6 mouse cellular contexts compared by ENCODE assay signal in the genomic region with DNA sequence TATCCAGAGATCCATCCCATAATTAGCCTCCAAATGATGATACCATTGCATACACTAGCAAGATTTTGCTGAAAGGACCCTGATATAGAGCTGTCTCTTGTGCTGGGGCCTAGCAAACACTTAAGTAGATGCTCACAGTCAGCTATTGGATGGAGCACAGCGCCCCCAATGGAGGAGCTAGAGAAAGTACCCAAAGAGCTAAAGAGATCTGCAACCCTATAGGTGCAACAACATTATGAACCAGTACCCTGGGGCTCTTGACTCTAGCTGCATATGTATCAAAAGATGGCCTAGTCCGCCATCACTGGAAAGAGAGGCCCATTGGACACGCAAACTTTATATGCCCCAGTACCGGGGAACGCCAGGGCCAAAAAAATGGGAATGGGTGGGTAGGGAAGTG. TPM values are rescaled to one million over a fixed set of nuclear protein-coding genes. Genes with fewer than 3 reads are reported as not detected.
DNase-seq lines count a peak whose midpoint lies in the region; ATAC-seq and TF ChIP-seq lines count a peak whose summit lies in the region.
"Not testable (repeated sequence)": the region's sequence is repeated elsewhere in the genome, so short reads cannot be mapped to it uniquely, and the experiment has no call there.

No protein-coding gene starts in this region.

- WGBS in intestine, postnatal 0 days: 84% methylated on average over 5 of the region's 5 CpGs
- 86% methylated on average over 5 of the region's 5 CpGs for WGBS in lung, postnatal 0 days
- 88% methylated on average over 5 of the region's 5 CpGs for WGBS in stomach, postnatal 0 days

- peak in 2 of 3 experiments; percentile 21 to 31; a peak in 2 of 6 replicates for TF ChIP-seq CTCF in MEL (IDR thresholded peaks at IDR 0.05 in 2 of 3, conservative IDR thresholded peaks at IDR 0.05 in 1 of 3; ENCODE audit: control insufficient read depth in 1 of 3, insufficient read depth in 1 of 3, low read depth in 2 of 3, low read length in 3 of 3, poor library complexity in 1 of 3, severe bottlenecking in 1 of 3)
- TF ChIP-seq CTCF in gastrocnemius, adult 2 months (IDR thresholded peaks at IDR 0.05): peak; percentile 34; the same call in 1 of the 2 replicates
- peak; percentile 46 for TF ChIP-seq CTCF in intestine, postnatal 0 days (IDR thresholded peaks at IDR 0.05; ENCODE audit: low read depth)
- peak; percentile 23 for TF ChIP-seq CTCF in left cerebral cortex, adult 2 months (IDR thresholded peaks at IDR 0.05)
- peak; percentile 44 for TF ChIP-seq CTCF in lung, postnatal 0 days (IDR thresholded peaks at IDR 0.05)
- peak; percentile 35 for TF ChIP-seq CTCF in stomach, postnatal 0 days (IDR thresholded peaks at IDR 0.05; ENCODE audit: low read depth)

- not testable (repeated sequence) for H3K4me2 ChIP-seq in intestine, postnatal 0 days (replicated peaks; ENCODE audit: low read depth); lung, postnatal 0 days (replicated peaks; ENCODE audit: low read depth, low read length); stomach, postnatal 0 days (replicated peaks; ENCODE audit: low read depth)

- intact Hi-C loops in gastrocnemius, adult 2 months (cut with DNase I); left cerebral cortex, adult 2 months (cut with DNase I): not testable (repeated sequence)

- not testable (repeated sequence) for ATAC-seq in intestine, postnatal 0 days; lung, postnatal 0 days; stomach, postnatal 0 days (ENCODE audit: low FRiP score, low TSS enrichment)

- H3K36me3 ChIP-seq in MEL (ENCODE audit: control insufficient read depth in 1 of 2, insufficient read depth in 2 of 2, low read length in 2 of 2): peaks cover 0 to 15% of the 10 kb centered on the region in 2 experiments; a peak in 3 of 4 replicates
- not testable (repeated sequence) for H3K36me3 ChIP-seq in intestine, postnatal 0 days (ENCODE audit: control insufficient read depth, insufficient read depth); lung, postnatal 0 days (ENCODE audit: insufficient read depth, low read length); stomach, postnatal 0 days (ENCODE audit: control insufficient read depth, insufficient read depth, low read length)

- TF ChIP-seq RAD21 in MEL (IDR thresholded peaks at IDR 0.05; ENCODE audit: low read depth, low read length): not testable (repeated sequence)

- H3K79me2 ChIP-seq in MEL (ENCODE audit: control insufficient read depth, insufficient read depth, low read length, poor library complexity): peaks cover 38% of the 10 kb centered on the region

- H3K4me3 ChIP-seq in MEL (ENCODE audit: control insufficient read depth in 1 of 2, insufficient read depth in 1 of 2, low read depth in 2 of 2, low read length in 2 of 2); gastrocnemius, adult 2 months; intestine, postnatal 0 days (ENCODE audit: low read depth, low read length); left cerebral cortex, adult 2 months; lung, postnatal 0 days (ENCODE audit: low read depth, low read length); stomach, postnatal 0 days (ENCODE audit: low read depth, low read length): not testable (repeated sequence)

- H3K27me3 ChIP-seq in MEL (ENCODE audit: control insufficient read depth in 1 of 2, insufficient read depth in 2 of 2, low read length in 2 of 2); intestine, postnatal 0 days (replicated peaks; ENCODE audit: control insufficient read depth, insufficient read depth, low read length); lung, postnatal 0 days (replicated peaks; ENCODE audit: insufficient read depth, low read length); stomach, postnatal 0 days (ENCODE audit: control insufficient read depth, insufficient read depth, low read length): not testable (repeated sequence)

- not testable (repeated sequence) for H3K9me3 ChIP-seq in MEL (replicated peaks; ENCODE audit: insufficient read depth, low read length); intestine, postnatal 0 days (ENCODE audit: control insufficient read depth); lung, postnatal 0 days (ENCODE audit: low read length); stomach, postnatal 0 days (ENCODE audit: control insufficient read depth, low read length)

- not testable (repeated sequence) for H3K9ac ChIP-seq in MEL (ENCODE audit: control insufficient read depth, low read depth, low read length, poor library complexity, severe bottlenecking); intestine, postnatal 0 days (ENCODE audit: low read depth, low read length); lung, postnatal 0 days (replicated peaks; ENCODE audit: low read depth); stomach, postnatal 0 days (ENCODE audit: low read length)

- not testable (repeated sequence) for DNase-seq in MEL (ENCODE audit: low read depth, low spot score); gastrocnemius, adult 2 months; left cerebral cortex, adult 2 months (ENCODE audit: extremely low spot score in 1 of 2, low spot score in 2 of 2); lung, postnatal 0 days (ENCODE audit: low spot score); stomach, postnatal 0 days (ENCODE audit: low spot score)

- not testable (repeated sequence) for TF ChIP-seq POLR2A in MEL (IDR thresholded peaks at IDR 0.05; ENCODE audit: control insufficient read depth in 1 of 2, insufficient read depth in 1 of 2, low read depth in 1 of 2, low read length in 2 of 2, poor library complexity in 1 of 2)

- H3K27ac ChIP-seq in MEL (ENCODE audit: control insufficient read depth, low read depth, low read length); gastrocnemius, adult 2 months; intestine, postnatal 0 days (ENCODE audit: low read depth, low read length); left cerebral cortex, adult 2 months; lung, postnatal 0 days (ENCODE audit: low read length); stomach, postnatal 0 days (replicated peaks): not testable (repeated sequence)

- H3K4me1 ChIP-seq in MEL (ENCODE audit: control insufficient read depth in 1 of 2, insufficient read depth in 2 of 2, low read length in 2 of 2): peaks cover 11% of the 10 kb centered on the region in 2 experiments; a peak in 3 of 4 replicates
- H3K4me1 ChIP-seq in intestine, postnatal 0 days (replicated peaks; ENCODE audit: control insufficient read depth, insufficient read depth, low read length); lung, postnatal 0 days (ENCODE audit: insufficient read depth, low read depth, low read length); stomach, postnatal 0 days (replicated peaks; ENCODE audit: control insufficient read depth, insufficient read depth): not testable (repeated sequence)

- TF ChIP-seq EP300 in MEL (IDR thresholded peaks at IDR 0.05; ENCODE audit: low read depth in 1 of 2, low read length in 2 of 2); lung, postnatal 0 days (IDR thresholded peaks at IDR 0.05); stomach, postnatal 0 days (optimal IDR thresholded peaks at IDR 0.05): not testable (repeated sequence)

RNA-seq across cellular contexts. Expression of gene Hdlbp, which starts 28.5 kb away (rescaled TPM):
- 141 and 160 TPM in 2 replicates for total RNA-seq in MEL (2012; rRNA removed)
- 1,000 to 10,000 TPM in 1 of 2 experiments, 100 to 1,000 TPM in 1; 271 to 1,954 TPM for polyA plus RNA-seq in MEL (2012; ENCODE audit: insufficient read depth in 1 of 2, insufficient read length in 2 of 2, low read depth in 1 of 2, low replicate concordance in 2 of 2, missing spikeins in 1 of 2)
- total RNA-seq in gastrocnemius, adult 2 months (2021): 100 to 1,000 TPM; 317 to 345 TPM
- 170 and 175 TPM in 2 replicates for polyA plus RNA-seq in intestine, postnatal 0 days (2015; fragmentation: Nextera tagmentation; extraction: Ambion mirVana)
- total RNA-seq in left cerebral cortex, adult 2 months (2021): 100 to 1,000 TPM; 163 to 165 TPM
- polyA plus RNA-seq in lung, postnatal 0 days (2015; fragmentation: Nextera tagmentation; extraction: Ambion mirVana): 172 and 175 TPM in 2 replicates
- 106 and 155 TPM in 2 replicates for polyA plus RNA-seq in stomach, postnatal 0 days (2015; fragmentation: Nextera tagmentation; extraction: Ambion mirVana)
